Mouse (Mus musculus) CH12.LX (cell line): ENCODE data around the gene Dnaja4. TPM values are rescaled to one million over a fixed set of nuclear protein-coding genes. Genes with fewer than 3 reads are reported as not detected.
"Not testable (repeated sequence)": the region's sequence is repeated elsewhere in the genome, so short reads cannot be mapped to it uniquely, and the experiment has no call there.

Source experiments
- DNase-seq: peaks from one replicate; pipeline ENCODE4 v3.0.0-alpha.2; 2013; ENCODE audit errors: extremely low read depth
- H3K27ac ChIP-seq: 2 replicates; pipeline ENCODE4 v1.5.1; 2012; ENCODE audit warnings: low read depth, mild to moderate bottlenecking, control low read depth, moderate library complexity; ENCODE audit not compliant: insufficient read depth
- H3K27me3 ChIP-seq: replicated peaks from 2 replicates; pipeline ENCODE3; 2012; ENCODE audit warnings: inconsistent platforms
- H3K36me3 ChIP-seq, 2 experiments: replicated peaks in 1 of 2; 2 replicates each; pipeline versions ENCODE3 to v1.6.1; 2012; ENCODE audit warnings: inconsistent platforms in 1 of 2, low read length in 1 of 2, mild to moderate bottlenecking in 1 of 2, mixed read lengths in 1 of 2, moderate library complexity in 1 of 2; ENCODE audit not compliant: control insufficient read depth in 1 of 2, insufficient read depth in 1 of 2
- H3K4me1 ChIP-seq, 2 experiments: 2 replicates each; pipeline ENCODE4 v1.6.1; 2012; ENCODE audit warnings: inconsistent platforms in 1 of 2, moderate library complexity in 1 of 2; ENCODE audit not compliant: insufficient read depth in 2 of 2, control insufficient read depth in 1 of 2
- H3K4me2 ChIP-seq: 2 replicates; pipeline ENCODE4 v1.6.1; 2012; ENCODE audit warnings: low read depth, mild to moderate bottlenecking, control low read depth; ENCODE audit not compliant: poor library complexity, insufficient read depth, severe bottlenecking
- H3K4me3 ChIP-seq, 3 experiments: fragments of 150-350 bp in 1 of 3; sonication (generic) in 1 of 3; replicated peaks in 1 of 3; 2 replicates each; pipeline versions ENCODE3 to v1.5.1; 2011 to 2012; ENCODE audit warnings: low read depth in 2 of 3, low read length in 2 of 3, mild to moderate bottlenecking in 2 of 3, moderate library complexity in 2 of 3, control low read depth in 1 of 3, improper control_type of control experiment in 1 of 3, inconsistent platforms in 1 of 3, mixed read lengths in 1 of 3; ENCODE audit not compliant: poor library complexity in 1 of 3
- H3K79me2 ChIP-seq: replicated peaks from 2 replicates; pipeline ENCODE4 v1.6.1; 2012; ENCODE audit warnings: mild to moderate bottlenecking, moderate library complexity; ENCODE audit not compliant: control insufficient read depth, poor library complexity, insufficient read depth, severe bottlenecking; ENCODE audit errors: extremely low read depth
- H3K9ac ChIP-seq: 2 replicates; pipeline ENCODE4 v1.6.1; 2012; ENCODE audit warnings: low read depth, mild to moderate bottlenecking, control low read depth, moderate library complexity; ENCODE audit not compliant: insufficient read depth
- H3K9me3 ChIP-seq: replicated peaks from 2 replicates; pipeline ENCODE3; 2012; ENCODE audit warnings: low read length, inconsistent platforms, mixed read lengths
- CTCF ChIP-seq, 2 experiments: IDR thresholded peaks in 1 of 2; conservative IDR thresholded peaks in 1 of 2; 2 replicates each; pipeline ENCODE4 v1.5.1; 2011 to 2012; ENCODE audit warnings: low read depth in 2 of 2, low read length in 2 of 2, improper control_type of control experiment in 1 of 2, inconsistent platforms in 1 of 2, mild to moderate bottlenecking in 1 of 2, moderate library complexity in 1 of 2
- E2F4 ChIP-seq: IDR thresholded peaks from 2 replicates; pipeline ENCODE4 v1.6.1; 2011; ENCODE audit warnings: low read depth, low read length, improper control_type of control experiment; ENCODE audit not compliant: insufficient replicate concordance
- ETS1 ChIP-seq: conservative IDR thresholded peaks from 2 replicates; pipeline ENCODE4 v1.6.1; 2012; ENCODE audit warnings: low read depth, mild to moderate bottlenecking, inconsistent platforms, low read length, improper control_type of control experiment, moderate library complexity
- HCFC1 ChIP-seq: IDR thresholded peaks from 2 replicates; pipeline ENCODE4 v1.6.1; 2012; ENCODE audit warnings: low read depth, mild to moderate bottlenecking, inconsistent platforms, low read length, improper control_type of control experiment
- IRF4 ChIP-seq: IDR thresholded peaks from 2 replicates; pipeline ENCODE4 v1.6.1; 2014; ENCODE audit warnings: low read depth, mild to moderate bottlenecking, inconsistent platforms, low read length, improper control_type of control experiment
- JUN ChIP-seq: IDR thresholded peaks from 2 replicates; pipeline ENCODE4 v1.6.1; 2011; ENCODE audit warnings: low read depth, mild to moderate bottlenecking, low read length, improper control_type of control experiment, moderate library complexity; ENCODE audit not compliant: insufficient read depth
- MAX ChIP-seq: IDR thresholded peaks from 2 replicates; pipeline ENCODE4 v1.6.1; 2011; ENCODE audit warnings: low read length, improper control_type of control experiment
- MAZ ChIP-seq: IDR thresholded peaks from 2 replicates; pipeline ENCODE4 v1.6.1; 2012; ENCODE audit warnings: low read depth, mild to moderate bottlenecking, inconsistent platforms, low read length, improper control_type of control experiment, moderate library complexity
- MYC ChIP-seq: IDR thresholded peaks from 2 replicates; pipeline ENCODE4 v1.6.1; 2011; ENCODE audit warnings: low read depth, mild to moderate bottlenecking, improper control_type of control experiment, low read length
- NELFE ChIP-seq: IDR thresholded peaks from 2 replicates; pipeline ENCODE4 v1.6.1; 2011; ENCODE audit warnings: low read depth, low read length, improper control_type of control experiment
- PAX5 ChIP-seq: IDR thresholded peaks from 2 replicates; pipeline ENCODE4 v1.6.1; 2012; ENCODE audit warnings: low read length, inconsistent platforms, mixed read lengths
- POLR2AphosphoS2 ChIP-seq: IDR thresholded peaks from 2 replicates; pipeline ENCODE4 v1.6.1; 2011; ENCODE audit warnings: low read depth, low read length, improper control_type of control experiment
- RAD21 ChIP-seq: IDR thresholded peaks from 2 replicates; pipeline ENCODE4 v1.6.1; 2011; ENCODE audit warnings: low read depth, mild to moderate bottlenecking, low read length, improper control_type of control experiment, moderate library complexity
- TBP ChIP-seq: conservative IDR thresholded peaks from 2 replicates; pipeline ENCODE4 v1.6.1; 2011; ENCODE audit warnings: low read depth, low read length, improper control_type of control experiment
- TCF12 ChIP-seq: IDR thresholded peaks from 2 replicates; pipeline ENCODE4 v1.6.1; 2014; ENCODE audit warnings: low read depth, mild to moderate bottlenecking, inconsistent platforms, low read length, improper control_type of control experiment
- ZKSCAN1 ChIP-seq: IDR thresholded peaks from 2 replicates; pipeline ENCODE4 v1.6.1; 2012; ENCODE audit warnings: low read depth, inconsistent platforms, low read length, improper control_type of control experiment, borderline replicate concordance
- ZNF384 ChIP-seq: IDR thresholded peaks from 2 replicates; pipeline ENCODE4 v1.6.1; 2012; ENCODE audit warnings: low read depth, low read length, improper control_type of control experiment, inconsistent platforms
- dilution Hi-C: fragments of 300-500 bp; cut with MboI; formaldehyde crosslinking; loops from 2 replicates; pipeline ENCODE4 v1.14.3; 2020; ENCODE audit warnings: low sequenced_read_pairs; ENCODE audit not compliant: extremely low pct_unique_long_range_greater_than_20kb, extremely low pct_ligation_motif_present
- in situ Hi-C: fragments of 300-500 bp; cut with MboI; formaldehyde crosslinking; loops from 3 replicates; pipeline ENCODE4 v1.14.3; 2019; ENCODE audit warnings: low sequenced_read_pairs, low pct_ligation_motif_present, low pct_unique_long_range_greater_than_20kb, mixed read lengths
- polyA plus RNA-seq: library from polyadenylated mRNA; unstranded; fragments of >175 nt; gene quantifications from 2 replicates; pipeline ENCODE4 v1.2.1, GENCODE M21; 2012; ENCODE audit warnings: low read depth; ENCODE audit not compliant: insufficient read length
- total RNA-seq, 2 experiments: library from RNA; depleted of rRNA; stranded (reverse); fragments of 300-350 nt in 1 of 2; fragments of >200 nt in 1 of 2; gene quantifications; 2 replicates each; pipeline ENCODE4 v1.2.3; 2012 to 2014

Gene Dnaja4
- total and polyA plus RNA-seq, 3 experiments = 0.81 to 2.4 (median 1.1) TPM

DNA sequence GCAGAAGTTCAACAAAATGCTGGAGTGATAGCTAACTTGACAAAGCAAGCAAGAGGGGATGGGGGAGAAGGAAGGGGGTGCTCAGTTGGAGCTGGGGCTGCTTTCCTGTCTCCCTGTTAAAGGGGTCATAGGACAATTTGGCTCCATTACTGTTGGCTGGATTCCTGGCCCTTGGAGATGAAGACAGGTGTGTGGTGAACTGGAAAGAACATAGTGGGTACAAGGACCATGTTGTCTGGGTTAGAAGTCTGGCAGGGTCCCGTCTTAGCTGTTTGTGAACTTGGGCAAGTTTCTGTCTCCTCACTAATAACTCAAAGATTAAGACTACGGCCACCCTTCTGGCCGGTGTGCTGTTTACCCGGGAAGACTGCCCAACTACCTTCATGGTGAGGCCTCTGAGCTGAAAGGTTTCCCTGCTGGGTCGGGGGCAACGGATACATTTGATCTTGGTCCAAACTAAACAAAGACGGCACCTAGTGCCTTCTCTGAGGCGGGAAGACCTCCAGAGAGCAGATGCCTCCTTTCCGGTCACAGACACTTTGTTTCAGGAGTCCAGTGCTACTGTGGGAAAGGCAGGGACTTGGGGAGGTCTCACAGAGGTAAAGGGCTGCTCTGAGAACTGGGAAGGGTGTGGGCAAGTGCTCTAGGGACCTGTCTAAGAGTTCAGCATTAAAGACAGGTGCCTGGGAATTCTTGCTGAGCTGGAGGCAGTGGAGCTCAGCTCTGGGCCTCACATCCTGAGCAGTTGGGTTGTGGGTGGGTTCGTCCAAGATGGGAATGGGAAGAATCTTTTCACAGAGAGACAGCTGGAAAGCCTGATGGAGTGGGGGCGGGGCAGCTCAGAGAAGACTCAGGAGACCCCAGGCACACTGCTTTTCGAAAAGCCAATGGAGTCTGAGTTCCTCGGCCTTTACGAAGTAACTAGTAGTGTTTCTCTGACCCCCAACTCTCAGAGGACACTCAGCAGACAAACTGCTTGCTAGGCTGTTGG lies 11.1 kb upstream of the Dnaja4 start:
- in situ Hi-C loops = no loop called here
- TF ChIP-seq TCF12 (no peak), ZNF384 (no peak), E2F4 (no peak), HCFC1 (no peak), ETS1 (peak; percentile 18; the same call in 1 of the 2 replicates)
- no peak overlapping the region for H3K27ac ChIP-seq
- no peaks in the 10 kb centered on the region for H3K9me3 ChIP-seq
- H3K4me3 ChIP-seq = no peak overlapping the region
- peaks cover 1% of the 10 kb centered on the region for H3K27me3 ChIP-seq
- DNase-seq = no peak
- H3K4me2 ChIP-seq = no peak overlapping the region
- H3K36me3 ChIP-seq = no peaks in the 10 kb centered on the region
- H3K4me1 ChIP-seq = peaks cover 7 to 35% of the 10 kb centered on the region in 2 experiments
- no peaks in the 10 kb centered on the region for H3K79me2 ChIP-seq
- dilution Hi-C loops = no loop called here
- no peak overlapping the region for H3K9ac ChIP-seq

DNA sequence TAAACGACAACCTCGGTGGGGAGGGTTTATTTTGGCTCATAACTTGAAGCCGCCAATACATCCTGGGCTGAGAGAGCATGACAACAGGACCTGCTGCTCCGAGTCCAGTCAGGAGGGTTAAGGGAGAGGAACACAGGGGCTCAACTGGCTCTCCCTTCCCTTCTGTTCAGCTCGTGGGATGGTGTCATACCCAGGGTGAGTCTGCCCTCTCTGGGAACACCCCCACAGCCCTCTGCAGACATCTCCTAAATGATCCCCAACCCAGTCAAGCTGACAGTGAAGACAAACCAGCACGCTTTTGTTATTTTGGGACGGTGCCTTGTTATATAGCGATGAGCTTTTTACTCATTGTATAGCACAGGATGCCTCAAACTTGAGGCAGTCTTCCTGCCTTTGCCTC lies 9.2 kb upstream of the Dnaja4 start:
- Histone ChIP-seq H3K27ac (no peak overlapping the region), H3K79me2 (no peaks in the 10 kb centered on the region), H3K4me2 (no peak overlapping the region), H3K9ac (no peak overlapping the region), H3K36me3 (no peaks in the 10 kb centered on the region), H3K27me3 (peaks cover 6% of the 10 kb centered on the region), H3K4me1 (peaks cover 5 to 26% of the 10 kb centered on the region in 2 experiments), H3K4me3 (no peak overlapping the region), H3K9me3 (no peaks in the 10 kb centered on the region)
- DNase-seq = no peak
- dilution Hi-C loops (no loop called here), in situ Hi-C loops (no loop called here)
- TF ChIP-seq MYC = no peak
- TF ChIP-seq IRF4 = no peak
- TF ChIP-seq JUN = no peak
- TF ChIP-seq E2F4 = no peak
- TF ChIP-seq MAX = no peak
- no peak for TF ChIP-seq MAZ
- TF ChIP-seq PAX5 = no peak
- no peak for TF ChIP-seq RAD21
- no peak for TF ChIP-seq POLR2AphosphoS2
- TF ChIP-seq CTCF (conservative IDR thresholded peaks at IDR 0.05 in 1 of 2, IDR thresholded peaks at IDR 0.05 in 1 of 2; ENCODE audit: low read depth in 2 of 2, low read length in 2 of 2) = no peak
- no peak for TF ChIP-seq TBP
- TF ChIP-seq NELFE = no peak
- TF ChIP-seq ZKSCAN1 = no peak

DNA sequence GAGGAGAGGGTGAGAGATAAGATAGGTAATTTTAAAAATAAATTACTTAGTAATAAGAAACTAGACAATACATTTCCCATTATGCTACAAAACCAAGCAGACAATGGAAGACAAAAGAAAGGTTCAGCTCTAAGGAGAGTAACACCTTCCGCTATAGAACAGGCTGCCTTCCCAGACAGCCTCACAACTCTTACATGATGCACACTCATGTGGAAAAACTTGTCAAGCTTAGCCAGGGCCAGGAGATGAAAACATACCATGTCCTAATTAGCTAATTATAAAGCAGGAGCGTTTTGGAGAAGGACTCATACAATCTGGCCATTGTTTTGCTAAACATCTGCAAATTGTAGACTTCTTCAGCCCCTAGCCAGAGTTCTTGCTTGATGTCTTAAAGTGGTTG lies 8.0 kb upstream of the Dnaja4 start:
- H3K9ac ChIP-seq, in situ Hi-C loops, H3K79me2 ChIP-seq, H3K4me2 ChIP-seq, DNase-seq, dilution Hi-C loops, H3K36me3 ChIP-seq, H3K4me3 ChIP-seq, H3K27ac ChIP-seq, H3K9me3 ChIP-seq: not testable (repeated sequence)
- Histone ChIP-seq H3K27me3 (peaks cover 14% of the 10 kb centered on the region), H3K4me1 (peaks cover 5 to 26% of the 10 kb centered on the region in 2 experiments)
